Mouse (Mus musculus): ENCODE measurements at regions not wholly inside any gene's neighbourhood (a gene's known extent, or its start where the extent isn't known, plus 50 kb on each side); places are given as distances from the start of the nearest gene placed in this dataset.

GRCm38 (mm10) chr3:149262332-149262970 is 272.1 kb upstream of the Adgrl2 start:
- DNase-seq, result no peak

- no peak for DNase-seq
Observed at GRCm38 (mm10) chr3:149261764-149262163, 271.4 kb upstream of the Adgrl2 start.

GRCm38 (mm10) chr3:149258826-149259225 is 268.5 kb upstream of the Adgrl2 start:
- no peak for DNase-seq

GRCm38 (mm10) chr3:149256891-149257290 is 266.5 kb upstream of the Adgrl2 start:
- DNase-seq, result no peak

GRCm38 (mm10) chr3:149253080-149253479 is 262.7 kb upstream of the Adgrl2 start:
- DNase-seq, result no peak

GRCm38 (mm10) chr3:149252144-149252543 is 261.8 kb upstream of the Adgrl2 start:
- no peak for DNase-seq

GRCm38 (mm10) chr3:149247626-149247987 is 257.3 kb upstream of the Adgrl2 start:
- no peak for DNase-seq

- peak; percentile 21 for DNase-seq
Observed at GRCm38 (mm10) chr3:149246935-149247625, 256.7 kb upstream of the Adgrl2 start.

- no peak for DNase-seq
Observed at GRCm38 (mm10) chr3:149239664-149240063, 249.3 kb upstream of the Adgrl2 start.

GRCm38 (mm10) chr3:149238076-149238475 is 247.7 kb upstream of the Adgrl2 start:
- no peak for DNase-seq

- no peak for DNase-seq
Observed at GRCm38 (mm10) chr3:149235183-149235582, 244.8 kb upstream of the Adgrl2 start.

- peak; percentile 16 for DNase-seq
Observed at GRCm38 (mm10) chr3:149233691-149234131, 243.4 kb upstream of the Adgrl2 start.

- DNase-seq, result no peak
Observed at GRCm38 (mm10) chr3:149233191-149233641, 242.9 kb upstream of the Adgrl2 start.

GRCm38 (mm10) chr3:149231346-149231745 is 241.0 kb upstream of the Adgrl2 start:
- DNase-seq, result no peak

- no peak for DNase-seq
Observed at GRCm38 (mm10) chr3:149227556-149227955, 237.2 kb upstream of the Adgrl2 start.

- peak; percentile 19 for DNase-seq
Observed at GRCm38 (mm10) chr3:149226723-149227122, 236.4 kb upstream of the Adgrl2 start.

GRCm38 (mm10) chr3:149225684-149226083 is 235.3 kb upstream of the Adgrl2 start:
- no peak for DNase-seq

- peak; percentile 35 for DNase-seq
Observed at GRCm38 (mm10) chr3:149224271-149224670, 233.9 kb upstream of the Adgrl2 start.

- no peak for DNase-seq
Observed at GRCm38 (mm10) chr3:149223776-149224175, 233.4 kb upstream of the Adgrl2 start.

GRCm38 (mm10) chr3:149220958-149221357 is 230.6 kb upstream of the Adgrl2 start:
- DNase-seq, result no peak

GRCm38 (mm10) chr3:149220304-149220951 is 230.1 kb upstream of the Adgrl2 start:
- DNase-seq, result peak; percentile 31

- peak; percentile 23 for DNase-seq
Observed at GRCm38 (mm10) chr3:149219381-149220303, 229.3 kb upstream of the Adgrl2 start.

All from heart, postnatal 4 days (tissue).